Mouse (Mus musculus) left cerebral cortex, adult 2 months (tissue): Measurements from ENCODE around the gene Nr5a2. TPM values are rescaled to one million over a fixed set of nuclear protein-coding genes. Genes with fewer than 3 reads are reported as not detected.

ENCODE experiments used
- DNase-seq, 2 experiments: peaks; one replicate each; pipeline ENCODE4 v3.0.0; 2021 to 2022; ENCODE audit warnings: low spot score in 2 of 2, mixed read lengths in 1 of 2; ENCODE audit errors: extremely low spot score in 1 of 2
- H3K27ac ChIP-seq: fragments of 200-600 bp; 2 replicates; pipeline ENCODE4 v1.8.1; 2022
- H3K4me3 ChIP-seq: fragments of 200-600 bp; 2 replicates; pipeline ENCODE4 v1.8.1; 2022
- CTCF ChIP-seq: fragments of 200-600 bp; IDR thresholded peaks from 2 replicates; pipeline ENCODE4 v1.8.1; 2022; ENCODE audit warnings: antibody characterized with exemption, mild to moderate bottlenecking, moderate library complexity
- intact Hi-C: fragments of 180-260 bp; cut with DNase I; formaldehyde crosslinking; loops from one replicate; pipeline ENCODE4 v1.15.1; 2025
- long read RNA-seq, 2 experiments: library from polyadenylated mRNA; stranded (forward); transcript quantifications; one replicate each; pipeline ENCODE4 v2.0.0; 2021; ENCODE audit warnings: borderline mapping rate in 2 of 2
- total RNA-seq, 2 experiments: library from RNA; stranded (reverse); gene quantifications; 2 replicates each; pipeline ENCODE4 v1.2.3; 2021

Nr5a2 gene
- total RNA-seq, result not detected
- long read RNA-seq, experiment 1, result 0 reads
- long read RNA-seq, experiment 2, result 0 reads

DNA sequence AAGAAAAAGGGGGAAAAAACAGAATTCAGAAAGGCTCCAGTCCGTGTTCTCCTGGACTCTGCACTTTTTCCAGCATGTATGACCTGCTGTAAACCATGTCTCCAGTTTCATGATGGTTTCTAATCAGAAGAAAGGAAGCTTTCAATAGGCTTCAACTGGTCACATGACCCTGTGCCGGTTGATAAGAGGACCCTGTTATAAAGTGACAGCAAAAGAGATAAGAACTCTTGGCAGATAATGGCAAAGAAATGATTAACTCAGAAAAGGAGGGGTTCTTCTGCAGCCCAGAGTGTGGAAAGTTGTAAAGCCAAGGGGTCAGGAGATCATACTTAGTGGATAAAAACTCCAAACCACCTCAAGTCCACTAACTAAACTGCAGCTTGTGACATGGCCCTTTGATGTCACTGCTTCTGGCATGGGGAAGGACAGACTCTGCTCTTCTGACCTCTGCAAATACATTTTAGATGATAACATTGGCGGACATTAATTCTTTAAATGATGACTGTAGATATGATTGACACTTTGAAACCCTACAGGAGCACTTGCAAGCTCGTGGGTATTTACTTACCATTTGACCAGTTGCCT is at the start of gene Nr5a2:
Gene Nr5a2, minus strand, starts transcription at position 21 of the 585 bp plus-strand sequence.
- no peak within 1 kb of the TSS for H3K27ac ChIP-seq
- no peak within 1 kb of the TSS for H3K4me3 ChIP-seq
- DNase-seq, result no peak
- intact Hi-C loops, result no loop called here
- TF ChIP-seq CTCF, result no peak

- no peak for DNase-seq
- intact Hi-C loops, result no loop called here
- no peak for TF ChIP-seq CTCF
- Histone ChIP-seq H3K4me3 (no peak overlapping the region), H3K27ac (no peak overlapping the region)
Measured at GRCm38 (mm10) chr1:137008726-137009239, 48.5 kb upstream of the Nr5a2 start.

GRCm38 (mm10) chr1:137003816-137004215 is 43.6 kb upstream of the Nr5a2 start:
- intact Hi-C loops, result no loop called here
- DNase-seq, result no peak
- Histone ChIP-seq H3K27ac (no peak overlapping the region), H3K4me3 (no peak overlapping the region)
- no peak; the same call in 1 of the 2 replicates for TF ChIP-seq CTCF

DNA sequence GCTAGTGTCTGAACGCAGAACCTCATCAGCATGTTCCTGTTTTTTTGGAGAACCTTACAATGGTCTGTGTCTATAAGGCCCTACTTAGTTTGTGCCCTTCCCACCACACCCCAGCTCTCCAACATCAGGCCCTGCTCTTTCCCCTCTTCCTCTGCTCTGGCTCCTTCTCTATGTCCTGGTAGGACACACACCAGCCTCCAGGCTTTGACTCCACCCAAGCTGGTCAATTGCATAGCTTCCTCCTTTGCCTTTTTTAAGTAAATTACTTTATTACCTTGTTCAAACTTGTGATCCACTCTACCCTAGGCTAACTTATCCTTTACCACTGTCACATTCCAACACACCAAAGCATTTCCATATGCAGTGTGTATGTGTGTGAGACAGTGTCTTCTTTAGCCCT is 42.9 kb upstream of the Nr5a2 start:
- intact Hi-C loops, result no loop called here
- no peak overlapping the region for H3K4me3 ChIP-seq
- H3K27ac ChIP-seq, result no peak overlapping the region
- no peak for DNase-seq
- no peak for TF ChIP-seq CTCF

DNA sequence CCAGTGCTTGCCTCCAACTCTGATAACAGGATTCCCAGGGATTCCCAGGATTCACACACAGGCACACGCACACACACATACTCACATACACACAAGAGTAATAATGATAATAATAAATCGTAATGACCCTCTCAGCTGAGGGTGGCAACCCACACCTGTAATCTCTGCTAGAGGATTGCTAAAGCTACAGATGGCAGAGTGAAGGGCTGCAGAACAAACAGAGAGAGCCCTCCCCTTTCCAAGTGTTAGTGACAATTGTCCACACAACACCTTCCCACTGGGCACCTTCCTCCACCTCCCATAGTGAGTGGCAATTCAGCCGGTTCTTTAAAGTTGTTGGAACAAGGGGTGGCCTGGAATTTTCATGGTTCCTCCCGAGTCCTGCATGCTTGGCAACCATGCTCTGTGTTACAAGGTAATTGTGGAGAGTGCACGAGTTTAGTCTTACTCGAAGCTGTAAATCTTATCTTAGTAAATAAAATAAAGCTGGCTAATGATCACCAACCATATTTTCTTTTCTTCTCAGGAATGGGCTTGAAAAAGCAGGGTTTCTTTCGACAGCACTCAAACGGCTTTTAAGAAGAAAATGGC is 31.6 kb upstream of the Nr5a2 start:
- intact Hi-C loops, result no loop called here
- TF ChIP-seq CTCF, result no peak
- no peak for DNase-seq
- Histone ChIP-seq H3K27ac (no peak overlapping the region), H3K4me3 (no peak overlapping the region)

GRCm38 (mm10) chr1:136980253-136980893 is 20.1 kb upstream of the Nr5a2 start:
- intact Hi-C loops, result no loop called here
- no peak for DNase-seq
- H3K27ac ChIP-seq, result no peak overlapping the region
- TF ChIP-seq CTCF, result no peak
- H3K4me3 ChIP-seq, result no peak overlapping the region

GRCm38 (mm10) chr1:136977867-136978266 is 17.6 kb upstream of the Nr5a2 start:
- no peak for DNase-seq
- intact Hi-C loops, result no loop called here
- H3K27ac ChIP-seq, result no peak overlapping the region
- TF ChIP-seq CTCF, result no peak
- H3K4me3 ChIP-seq, result no peak overlapping the region

DNA sequence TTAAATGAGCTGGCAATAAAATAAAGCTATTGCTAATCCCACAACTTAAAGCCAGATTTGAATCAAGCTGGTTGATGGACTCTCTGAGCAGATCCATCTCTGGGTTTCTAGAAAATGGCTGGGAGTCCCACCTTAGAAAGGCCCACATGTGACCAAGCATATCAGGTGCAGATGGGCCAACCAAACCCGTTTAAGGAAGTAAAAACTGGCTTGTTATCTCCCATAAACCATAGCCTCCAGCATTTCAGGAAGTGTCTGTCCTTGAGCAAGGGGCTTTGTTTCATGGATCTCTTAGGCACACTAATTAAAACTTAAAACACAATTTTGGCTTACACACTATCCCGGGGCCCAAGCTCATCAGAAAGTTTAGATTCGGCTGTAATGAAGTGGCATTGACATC is 13.8 kb upstream of the Nr5a2 start:
- DNase-seq, result no peak
- Histone ChIP-seq H3K27ac (no peak overlapping the region), H3K4me3 (no peak overlapping the region)
- TF ChIP-seq CTCF, result no peak
- intact Hi-C loops, result no loop called here

- H3K27ac ChIP-seq, result no peak overlapping the region
- intact Hi-C loops, result no loop called here
- no peak for DNase-seq
- no peak overlapping the region for H3K4me3 ChIP-seq
- no peak for TF ChIP-seq CTCF
Measured at GRCm38 (mm10) chr1:136973016-136973415, 12.8 kb upstream of the Nr5a2 start.

GRCm38 (mm10) chr1:136970995-136971394 is 10.7 kb upstream of the Nr5a2 start:
- DNase-seq, result no peak
- intact Hi-C loops, result no loop called here
- Histone ChIP-seq H3K4me3 (no peak overlapping the region), H3K27ac (no peak overlapping the region)
- no peak for TF ChIP-seq CTCF

GRCm38 (mm10) chr1:136966728-136967386 is 6.6 kb upstream of the Nr5a2 start:
- Histone ChIP-seq H3K4me3 (no peak overlapping the region), H3K27ac (no peak overlapping the region)
- no peak for DNase-seq
- intact Hi-C loops, result no loop called here
- no peak for TF ChIP-seq CTCF

DNA sequence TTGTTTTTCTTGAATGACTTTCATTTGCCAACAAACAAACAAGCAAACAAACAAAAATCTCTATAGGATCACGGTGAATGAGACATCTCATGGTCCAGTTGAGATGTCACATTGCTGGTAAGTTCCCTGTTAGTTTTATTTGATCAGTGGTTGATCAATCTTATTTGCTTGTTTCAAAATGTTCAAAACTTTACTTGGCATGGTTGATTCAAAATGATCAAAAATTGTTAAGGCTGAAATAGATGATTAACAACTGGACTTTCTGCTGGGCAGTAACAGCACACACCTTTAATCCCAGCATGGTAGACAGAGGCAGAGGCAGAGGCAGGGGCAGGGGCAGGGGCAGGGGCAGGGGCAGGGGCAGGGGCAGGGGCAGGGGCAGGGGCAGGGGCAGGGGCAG is 757 bp downstream of the Nr5a2 start:
- no peak overlapping the region for H3K27ac ChIP-seq
- intact Hi-C loops, result no loop called here
- no peak for DNase-seq
- H3K4me3 ChIP-seq, result no peak overlapping the region
- TF ChIP-seq CTCF, result no peak
